Mouse (Mus musculus): ENCODE results near the gene Alkbh6.
A peak's percentile ranks its signal among the peaks of the same experiment; 100 is the strongest.

Alkbh6 gene

DNA sequence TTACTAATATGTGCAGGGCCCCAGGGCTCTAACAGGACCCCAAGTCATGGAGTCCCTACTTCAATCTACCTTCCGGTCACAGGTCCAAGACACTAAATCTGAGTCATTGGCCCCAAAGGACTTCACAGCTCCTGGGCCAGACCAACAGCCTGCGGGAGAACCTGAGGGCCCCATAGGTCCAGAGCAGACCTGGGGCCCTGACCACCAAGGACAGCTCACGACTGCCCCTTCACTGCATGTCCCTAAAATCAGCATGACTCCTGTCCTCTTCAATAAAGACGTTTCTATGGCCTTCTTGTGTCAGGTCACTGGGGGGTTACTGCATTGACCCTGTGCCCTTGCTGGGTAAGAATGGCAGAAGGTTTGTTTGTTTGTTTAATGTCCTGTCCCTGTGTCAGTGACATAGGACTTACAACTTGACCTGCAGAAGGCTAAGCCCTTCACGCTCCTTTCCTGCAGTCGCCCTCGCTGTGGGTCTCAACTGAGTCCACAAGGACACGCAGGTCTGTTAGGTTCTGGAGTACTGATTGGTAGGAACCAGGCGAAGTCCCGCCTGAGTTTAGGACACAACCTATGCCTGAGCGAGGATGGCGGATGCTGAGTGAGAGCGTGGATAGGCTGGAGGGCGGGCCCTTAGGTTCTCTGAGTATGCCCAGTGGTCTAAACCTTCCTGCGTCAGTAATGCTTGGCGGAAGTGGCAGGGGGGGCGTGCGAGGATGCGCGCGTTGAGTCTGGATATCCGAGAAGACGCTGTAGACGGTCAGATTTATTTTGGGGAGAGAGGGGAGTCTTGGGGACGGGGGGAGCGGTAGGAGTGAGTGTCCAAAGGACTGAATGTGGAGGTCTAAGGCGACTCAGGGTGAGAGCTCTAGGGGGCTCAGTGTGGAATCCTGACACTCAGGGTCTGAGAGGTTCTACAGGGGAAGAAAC, at the start of gene Alkbh6:
Alkbh6 (plus strand) TSS at position 642 of the 930 bp plus-strand sequence.
- peak; percentile 93 for DNase-seq (ENCODE audit: low spot score)

DNA sequence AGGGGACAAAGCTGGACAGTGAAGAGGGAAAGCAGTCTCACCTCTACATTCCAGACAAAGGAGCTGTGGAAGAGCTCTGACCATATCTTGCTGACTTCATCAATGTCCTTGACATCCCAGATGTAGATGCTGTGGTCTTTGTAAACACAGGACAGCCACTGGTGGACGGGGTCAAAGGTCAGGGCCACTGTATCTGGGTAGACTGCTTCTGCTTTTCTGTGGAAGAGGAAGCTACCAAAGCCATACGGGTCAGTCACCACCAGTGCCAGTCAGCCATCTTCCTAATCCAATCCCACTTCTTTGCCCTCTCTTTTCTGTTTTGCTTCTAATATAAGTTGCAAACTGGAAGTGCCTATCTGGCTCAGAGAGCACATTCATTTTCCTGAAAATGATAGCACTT, 43.5 kb upstream of the Alkbh6 start:
- peak; percentile 44 for DNase-seq (ENCODE audit: low spot score)

DNA sequence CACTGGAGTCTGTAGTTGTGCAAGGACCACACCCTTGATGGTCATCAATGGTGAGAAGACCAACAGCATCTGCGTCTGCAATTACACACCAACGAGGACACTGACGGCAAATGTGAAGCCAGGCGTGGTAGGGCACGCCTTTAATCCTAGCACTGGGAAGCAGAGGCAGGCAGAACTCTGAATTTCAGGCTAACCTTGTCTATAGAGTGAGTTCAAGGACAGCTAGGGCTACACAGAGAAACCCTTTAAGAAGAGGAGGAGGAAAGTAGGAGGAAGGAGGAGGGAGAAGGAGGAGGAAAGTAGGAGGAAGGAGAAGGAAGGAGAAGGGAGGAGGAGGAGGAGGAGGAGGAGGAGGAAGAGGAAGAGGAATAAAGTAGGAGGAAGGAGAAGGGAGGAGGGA, 43.0 kb upstream of the Alkbh6 start:
- DNase-seq (ENCODE audit: low spot score) = no peak

DNA sequence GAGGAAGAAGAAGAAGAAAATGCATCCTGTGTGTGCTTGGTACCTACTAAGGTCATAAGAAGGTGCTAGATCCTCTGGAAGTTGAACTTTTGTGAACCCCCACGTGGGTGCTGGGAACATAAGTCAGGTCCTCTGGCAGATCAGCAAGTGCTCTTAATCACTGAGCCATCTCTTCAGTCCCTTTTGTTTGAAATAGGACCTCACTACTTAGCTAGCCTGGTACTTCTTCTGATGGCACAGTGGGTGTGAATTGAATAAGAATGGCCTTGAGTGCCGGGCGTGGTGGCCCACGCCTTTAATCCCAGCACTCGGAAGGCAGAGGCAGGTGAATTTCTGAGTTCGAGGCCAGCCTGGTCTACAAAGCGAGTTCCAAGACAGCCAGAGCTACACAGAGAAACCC, 42.6 kb upstream of the Alkbh6 start:
- no peak for DNase-seq (ENCODE audit: low spot score)

DNA sequence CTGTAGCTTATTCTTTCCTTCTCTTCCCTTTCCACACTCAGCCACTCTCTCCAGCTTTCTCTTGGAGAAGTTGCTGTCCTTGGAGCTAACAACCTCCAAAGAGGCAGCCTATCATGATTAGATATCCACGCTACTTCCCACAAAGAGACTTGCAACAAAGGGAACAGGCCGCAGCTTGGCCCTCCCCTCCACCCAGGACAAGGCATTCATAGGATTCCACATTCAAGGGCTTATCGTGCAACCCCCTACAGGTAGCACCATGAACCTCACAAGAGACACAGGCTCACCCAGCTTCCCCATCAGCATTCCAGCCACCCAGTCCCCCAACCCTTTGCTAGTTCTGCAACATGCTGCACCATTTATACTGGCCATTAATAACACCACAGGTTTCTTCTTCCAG, 41.7 kb upstream of the Alkbh6 start:
- no peak for DNase-seq (ENCODE audit: low spot score)

DNA sequence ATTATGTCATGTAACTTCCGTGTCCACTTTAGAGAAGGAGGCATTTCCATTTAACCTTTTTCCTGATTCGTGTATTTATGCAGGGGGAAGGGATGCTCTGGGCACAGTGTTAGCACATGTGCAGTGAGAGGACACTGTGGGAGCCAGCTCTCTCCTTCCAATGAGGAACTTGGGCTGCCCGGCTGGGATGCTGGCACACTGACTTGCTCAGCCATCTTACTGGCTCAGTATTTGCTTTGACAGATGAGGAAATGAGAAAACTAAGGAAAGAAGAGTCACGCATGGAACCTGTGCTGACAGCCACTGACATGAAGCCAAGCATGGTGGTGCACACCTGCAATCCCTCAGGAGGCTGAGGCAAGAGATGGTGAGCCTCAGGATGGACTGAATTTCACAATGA, 38.9 kb upstream of the Alkbh6 start:
- DNase-seq (ENCODE audit: low spot score) = no peak

DNA sequence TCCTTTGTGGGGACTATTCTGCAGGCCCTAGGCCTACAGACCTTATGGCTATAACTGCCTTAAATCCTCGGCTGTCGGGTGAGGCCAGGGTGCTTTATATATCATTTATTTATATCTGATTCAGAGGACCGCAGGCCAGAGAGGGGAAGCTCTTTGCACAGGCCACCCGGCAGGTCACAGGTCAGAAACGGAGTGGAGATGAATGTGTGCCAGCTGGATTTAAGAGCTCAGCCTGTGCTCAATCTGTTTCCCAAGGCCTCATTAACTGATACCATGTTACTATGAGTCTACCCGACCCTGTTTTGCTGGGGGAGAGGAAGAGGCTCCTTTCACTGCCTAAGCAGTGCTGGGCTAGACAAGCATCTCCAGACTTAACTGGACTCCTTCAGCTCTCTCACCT, 34.1 kb upstream of the Alkbh6 start:
- no peak for DNase-seq (ENCODE audit: low spot score)

DNA sequence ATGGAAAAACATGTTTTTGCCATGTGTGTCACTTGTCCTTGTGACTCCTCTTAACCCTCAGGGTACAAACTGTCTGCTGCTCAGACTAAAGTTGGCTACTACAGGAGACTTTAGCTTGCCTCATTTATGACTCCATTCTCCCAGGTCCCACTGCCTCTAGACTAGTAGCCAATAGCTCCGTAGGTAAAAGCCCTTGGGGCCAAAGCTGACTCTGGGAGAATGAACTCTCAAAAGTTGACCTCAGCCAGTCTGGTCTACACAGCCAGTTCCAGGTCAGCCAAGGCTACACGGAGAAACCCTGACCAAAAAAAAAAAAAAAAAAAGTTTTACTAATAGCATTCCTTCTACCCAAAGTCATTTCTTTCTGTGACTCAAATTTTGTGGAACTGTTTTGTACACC, 29.6 kb upstream of the Alkbh6 start:
- DNase-seq (ENCODE audit: low spot score) = no peak

DNA sequence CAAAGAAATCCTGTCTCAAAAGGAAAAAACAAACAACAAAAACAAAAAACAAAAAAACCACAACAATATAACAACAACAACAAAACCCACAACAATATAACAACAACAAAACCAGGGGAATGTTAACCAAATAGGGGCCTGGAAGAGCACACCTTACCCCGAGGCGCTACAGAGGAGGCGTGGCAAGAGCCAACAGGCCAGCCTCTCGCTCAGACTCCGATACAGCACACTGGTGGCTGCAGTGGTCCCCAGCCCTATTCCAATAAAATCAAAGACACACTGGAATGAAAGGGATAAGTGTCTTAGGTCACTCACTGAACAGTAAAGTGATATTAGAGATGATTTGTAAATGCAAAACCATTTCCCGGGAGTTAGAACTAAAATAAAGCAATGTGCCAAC, 29.0 kb upstream of the Alkbh6 start:
- DNase-seq (ENCODE audit: low spot score) = no peak

DNA sequence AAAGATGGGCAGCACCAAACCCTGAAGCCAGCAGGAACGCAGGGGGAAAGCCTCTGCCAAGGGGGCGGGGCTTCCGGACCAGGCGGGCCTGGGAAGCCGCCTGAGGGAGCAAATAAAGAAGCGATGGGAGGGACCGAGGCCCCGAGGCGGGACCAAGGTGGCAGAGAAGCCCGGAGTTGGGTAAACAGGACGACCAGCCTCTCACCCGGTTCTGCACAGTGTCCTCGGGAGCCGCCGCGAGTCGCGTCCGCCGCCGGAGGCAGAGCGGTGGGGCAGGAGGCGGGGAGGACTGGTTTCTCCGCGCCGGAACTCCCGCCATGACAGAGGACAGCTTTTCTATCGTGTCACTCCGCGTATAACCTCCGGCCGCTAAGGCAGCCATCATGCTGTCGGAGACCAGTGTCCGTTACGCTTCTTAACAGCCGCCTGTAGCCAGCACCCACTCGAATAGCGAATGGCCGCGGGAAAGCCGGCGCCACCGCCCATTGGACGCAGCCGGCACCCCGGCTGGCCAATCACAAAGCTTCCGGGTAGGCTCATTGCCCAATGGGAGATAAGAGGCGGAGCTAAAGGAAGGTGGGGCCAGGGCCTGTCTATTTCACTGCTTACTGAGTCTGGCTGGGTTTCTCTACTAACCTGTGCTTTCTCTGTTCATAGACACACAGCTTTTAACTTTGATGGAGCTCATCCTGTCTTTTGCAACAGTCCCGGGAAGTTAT, 28.4 kb upstream of the Alkbh6 start, which contains the start of the genes Thap8 and Wdr62:
Thap8 (plus strand) TSS at position 144 of the 719 bp plus-strand sequence.
Wdr62 (minus strand) TSS at position 469 of the 719 bp plus-strand sequence.
- DNase-seq (ENCODE audit: low spot score) = peak; percentile 96

DNA sequence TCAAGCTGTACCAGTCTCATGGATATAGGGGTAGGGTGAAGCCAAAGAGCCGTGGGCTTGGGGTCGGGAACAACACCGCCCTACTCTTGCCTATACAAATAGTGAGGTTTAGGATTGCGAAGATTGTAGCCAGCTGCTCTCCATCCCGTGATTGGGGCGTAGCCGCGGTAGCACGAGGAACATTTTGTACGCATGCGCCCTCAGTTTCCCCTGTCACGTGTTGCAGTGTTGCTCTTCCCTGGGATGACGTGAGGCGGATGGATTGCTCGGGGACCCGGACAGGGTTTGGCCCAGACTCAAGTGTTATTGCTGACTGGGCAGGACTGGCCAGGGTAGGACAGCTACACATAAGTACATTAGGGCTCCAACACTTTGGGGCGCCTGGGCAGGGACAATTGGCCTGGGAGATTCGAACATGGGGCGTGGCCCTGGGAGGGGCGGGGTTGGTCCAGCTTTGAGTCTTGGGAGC, 27.8 kb upstream of the Alkbh6 start:
- DNase-seq (ENCODE audit: low spot score) = peak; percentile 89

DNA sequence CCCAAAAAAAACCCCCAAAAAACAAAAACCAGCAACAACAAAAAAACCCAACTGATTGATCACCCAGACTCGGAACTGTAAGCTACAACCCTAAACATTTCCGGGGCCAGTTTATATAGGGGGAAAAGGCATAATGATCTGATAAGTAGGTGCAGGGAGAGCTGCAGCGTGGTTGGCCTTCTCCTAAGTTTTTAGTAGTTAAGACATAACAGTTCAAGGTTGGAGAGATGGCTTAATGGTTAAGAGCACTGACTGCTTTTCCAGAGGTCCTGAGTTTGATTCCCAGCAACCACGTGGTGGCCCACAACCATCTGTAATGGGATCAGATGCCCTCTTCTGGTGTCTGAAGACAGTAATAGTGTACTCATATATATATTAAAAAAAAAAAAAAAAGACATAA, 27.0 kb upstream of the Alkbh6 start:
- no peak for DNase-seq (ENCODE audit: low spot score)

DNA sequence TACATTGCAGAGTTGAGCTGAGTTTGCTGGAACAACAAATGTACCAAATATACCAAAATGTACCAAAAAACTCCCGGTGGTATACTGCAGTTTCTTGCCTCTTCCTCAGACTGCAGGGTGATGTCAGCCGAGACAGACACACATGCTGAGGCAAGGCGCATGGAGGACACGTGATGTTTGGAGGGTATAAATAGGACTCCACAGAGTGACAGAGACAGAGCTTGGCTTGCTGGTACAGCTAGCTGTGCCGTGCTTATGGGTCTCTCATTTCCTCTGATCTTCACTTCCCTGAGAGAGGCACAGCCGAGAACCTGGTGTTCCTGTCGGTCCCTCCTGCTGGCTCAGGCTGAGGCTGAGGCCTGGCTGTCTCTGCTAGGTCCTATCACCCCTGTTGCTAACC, 25.8 kb upstream of the Alkbh6 start:
- no peak for DNase-seq (ENCODE audit: low spot score)

DNA sequence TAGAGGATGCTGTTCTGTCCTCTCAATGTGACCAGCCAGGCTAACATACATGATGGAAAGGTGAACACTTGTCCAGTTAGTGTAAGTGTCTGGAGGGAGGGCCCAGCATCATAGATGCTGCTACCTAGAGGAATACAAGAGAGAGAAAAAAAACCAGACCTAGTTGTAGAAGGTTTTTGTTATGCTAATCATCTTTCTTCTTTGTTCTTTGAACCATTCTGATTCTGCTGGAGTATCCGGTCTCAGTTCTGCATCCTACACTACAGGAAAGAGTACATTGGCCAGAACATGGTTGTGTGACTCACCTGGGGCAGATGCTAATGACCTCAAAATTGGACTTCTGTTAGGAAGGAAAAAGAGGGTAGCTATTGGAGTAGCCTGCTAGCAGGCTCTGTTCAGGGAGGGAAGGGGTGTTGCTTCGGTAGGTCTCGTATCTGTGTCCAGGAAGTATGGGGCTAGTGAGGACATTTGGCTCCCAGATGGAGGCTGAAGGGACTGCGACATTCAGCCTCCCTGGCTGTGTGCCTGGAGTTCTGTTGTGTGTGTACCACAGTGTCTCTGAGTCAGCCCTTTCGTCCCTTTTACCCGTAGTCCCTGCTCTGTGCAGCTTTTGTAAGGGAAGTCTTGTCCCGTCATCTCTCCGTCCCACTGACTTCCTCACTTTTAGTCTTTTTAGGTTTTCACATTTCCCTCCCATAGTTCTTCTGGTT, 21.7 kb upstream of the Alkbh6 start:
- no peak for DNase-seq (ENCODE audit: low spot score)

DNA sequence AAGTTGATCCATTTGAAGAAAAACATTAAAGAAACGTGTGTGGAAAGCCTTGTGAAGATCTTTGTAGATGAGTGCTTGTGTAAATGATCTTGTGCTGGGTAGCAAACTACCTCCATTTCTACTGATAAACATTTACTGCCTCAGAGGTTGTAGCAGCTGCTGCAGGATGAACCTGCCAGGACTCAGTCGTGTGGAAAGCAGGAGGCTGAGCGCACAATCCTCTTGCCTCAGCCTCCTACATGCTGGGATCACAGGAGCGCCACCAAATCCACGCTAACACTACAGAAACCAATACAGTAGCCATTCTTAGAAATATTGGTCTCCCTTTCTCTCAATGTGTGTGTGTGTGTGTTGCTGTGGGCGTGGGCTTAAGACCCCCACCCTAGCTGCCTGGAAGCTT, 20.5 kb upstream of the Alkbh6 start:
- DNase-seq (ENCODE audit: low spot score) = no peak

DNA sequence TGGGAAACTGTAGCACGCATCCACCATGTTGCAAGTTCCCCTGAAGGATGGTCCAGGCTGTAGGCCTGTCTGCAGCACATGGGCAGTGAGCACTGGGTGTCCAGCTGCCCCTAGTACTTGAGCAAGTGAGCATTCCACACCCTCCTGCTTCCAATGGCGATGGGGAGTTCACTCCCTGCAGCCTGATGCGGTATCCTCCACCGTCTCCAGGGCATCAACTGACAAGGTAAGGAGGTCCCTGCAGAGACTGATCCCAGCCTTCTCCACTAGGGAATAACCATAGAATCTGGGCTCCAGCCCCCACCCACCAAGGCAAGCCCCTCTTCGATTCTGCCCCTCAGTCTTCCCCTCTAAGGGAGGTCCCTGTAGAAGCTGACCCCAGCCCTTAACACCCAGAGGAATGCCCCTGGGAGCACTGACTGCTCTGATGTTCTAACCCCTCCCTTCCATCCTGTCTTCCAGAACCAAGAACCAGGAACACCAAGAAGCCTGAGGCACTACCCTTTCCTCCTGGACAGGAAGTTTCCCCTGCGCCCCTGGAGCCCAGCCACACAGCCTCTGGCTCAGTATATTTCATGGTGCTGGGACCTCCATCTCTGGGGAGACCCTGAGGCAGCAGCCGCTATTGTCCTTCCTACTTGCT, 19.3 kb upstream of the Alkbh6 start:
- no peak for DNase-seq (ENCODE audit: low spot score)

DNA sequence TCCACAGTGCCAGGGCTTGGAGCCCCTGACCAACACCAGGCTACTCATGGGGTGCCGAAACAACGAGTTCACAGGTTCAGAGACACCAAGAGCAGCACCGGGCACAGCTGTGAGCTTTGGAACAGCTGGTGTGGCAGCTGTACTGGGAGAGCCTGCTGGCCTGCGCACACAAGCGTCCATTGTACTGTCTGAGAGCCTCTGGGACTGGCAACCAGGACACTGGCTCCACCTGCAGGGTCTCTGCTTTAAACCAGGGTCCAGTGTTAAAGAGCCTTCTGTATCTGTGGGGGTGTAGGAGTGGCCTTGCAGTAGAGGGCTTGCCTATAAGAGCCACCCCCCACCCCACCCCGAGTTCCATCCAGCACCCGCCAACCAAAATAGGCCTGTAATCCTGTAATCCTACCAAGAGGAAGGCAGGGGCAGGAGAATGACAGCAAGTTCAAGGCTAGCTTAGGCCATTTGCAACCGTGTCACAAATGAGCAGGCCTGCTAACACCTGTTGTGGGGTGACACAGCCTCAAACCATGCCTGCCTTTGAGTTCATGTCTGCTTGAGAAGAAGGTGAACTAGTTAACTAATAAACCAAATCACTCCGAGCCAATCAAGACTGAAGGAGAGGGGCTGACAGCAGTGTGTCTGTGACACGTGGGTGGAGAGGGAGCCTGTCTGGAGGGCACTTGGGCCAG, 18.7 kb upstream of the Alkbh6 start:
- no peak for DNase-seq (ENCODE audit: low spot score)

DNA sequence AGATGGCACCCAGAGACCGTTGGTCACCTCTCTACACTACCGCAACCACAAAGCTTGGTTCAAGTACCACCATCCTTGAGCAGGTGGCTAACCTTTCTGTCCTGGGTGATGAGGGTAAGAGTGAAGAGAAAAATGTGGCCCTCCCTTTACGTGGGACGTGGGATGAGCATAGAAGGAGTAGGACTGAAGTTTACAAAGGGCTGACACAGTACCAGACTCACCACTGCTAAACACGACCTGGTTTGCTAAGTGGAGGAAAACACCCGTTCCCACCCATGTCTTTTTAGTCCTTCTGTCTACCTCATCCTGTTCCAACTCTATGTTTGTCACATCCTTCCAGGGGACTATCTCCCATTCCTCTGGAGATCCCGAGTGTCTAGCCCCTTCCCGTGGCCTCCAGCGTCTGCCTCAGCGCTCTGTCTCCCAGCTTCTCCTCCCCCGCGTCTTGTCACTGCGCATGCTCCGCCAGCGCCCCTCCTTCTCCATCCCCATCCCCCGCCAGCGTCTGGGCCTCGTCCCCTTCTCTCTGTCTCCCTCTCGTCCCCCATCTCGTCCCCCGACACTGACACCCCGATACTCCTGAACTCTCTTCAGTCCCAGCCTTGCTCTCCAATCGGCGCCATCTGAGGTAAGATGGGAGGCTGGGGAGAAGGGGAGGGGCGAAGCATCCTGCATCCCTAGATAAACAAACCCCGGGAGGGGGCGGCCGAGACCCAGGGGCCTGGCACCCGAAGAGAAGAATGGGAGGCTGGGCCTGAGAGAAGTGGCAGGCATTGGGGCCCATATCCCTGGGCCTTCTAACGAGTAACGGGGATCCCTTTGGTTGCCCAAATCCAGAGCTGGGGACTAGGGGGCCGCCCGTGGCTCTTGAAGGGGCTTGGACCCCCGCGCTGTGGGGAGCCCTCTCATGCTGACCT, 17.0 kb upstream of the Alkbh6 start, which contains the start of gene Clip3:
Clip3 (plus strand) TSS at position 514 of the 917 bp plus-strand sequence.
- peak; percentile 54 for DNase-seq (ENCODE audit: low spot score)

DNA sequence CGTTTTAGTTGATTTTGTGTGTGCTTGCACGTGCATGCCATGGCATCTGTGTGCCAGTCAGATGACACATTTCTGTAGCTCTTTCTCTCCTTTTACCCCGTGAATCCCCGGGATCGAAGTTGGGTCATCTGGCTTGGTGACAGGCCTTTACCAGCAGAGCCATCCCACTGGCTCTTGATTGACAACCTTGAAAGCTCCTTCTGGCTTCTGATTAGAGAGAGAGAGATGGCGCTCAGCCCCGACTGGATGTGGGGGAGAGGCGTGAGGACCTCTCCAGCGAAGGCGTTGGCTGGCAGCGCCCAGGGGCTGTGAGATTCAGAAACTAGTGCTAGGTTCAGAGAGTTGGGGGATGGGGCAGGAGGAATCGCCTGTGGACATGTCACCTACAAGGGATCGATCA, 14.7 kb upstream of the Alkbh6 start:
- no peak for DNase-seq (ENCODE audit: low spot score)

DNA sequence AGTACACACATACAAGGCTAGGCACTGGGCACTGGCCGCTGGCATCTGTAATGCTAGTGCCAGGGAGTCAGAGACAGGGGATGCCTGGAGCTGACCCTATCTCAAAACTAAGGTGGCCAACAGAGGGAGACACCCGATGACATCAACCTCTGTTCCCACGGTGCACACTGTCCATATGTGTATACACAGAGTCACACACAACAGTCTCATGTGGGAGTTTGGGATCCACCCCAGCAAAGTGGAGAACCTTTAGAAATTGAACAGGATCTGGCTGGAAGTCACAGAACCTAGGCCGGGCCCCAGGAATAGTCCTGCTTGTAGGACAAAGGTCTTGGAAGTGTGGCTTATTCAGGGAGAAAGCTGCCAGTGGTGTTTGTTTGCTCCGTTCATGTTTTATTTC, 14.2 kb upstream of the Alkbh6 start:
- DNase-seq (ENCODE audit: low spot score) = no peak

Data from yolk sac, embryonic 10.5 days (tissue).